Mouse (Mus musculus): ENCODE results near the gene Akap6. TPM values are rescaled to one million over a fixed set of nuclear protein-coding genes. Genes with fewer than 3 reads are reported as not detected.

Akap6 gene
- polyA plus RNA-seq, 1 experiment from 2014 or later: 27.2 TPM

GRCm38 (mm10) chr12:53144122-53144695, 445.0 kb downstream of the Akap6 start:
- 40% methylated on average over 6 of the region's 6 CpGs for WGBS
- no peak overlapping the region for H3K4me3 ChIP-seq
- H3K27ac ChIP-seq (replicated peaks): peak overlapping the region; percentile 38; the same call in 1 of the 2 replicates

GRCm38 (mm10) chr12:53144760-53145159, 445.6 kb downstream of the Akap6 start:
- H3K4me3 ChIP-seq: no peak overlapping the region
- WGBS: 97% methylated on average over 10 of the region's 10 CpGs

More at GRCm38 (mm10) chr12:53144122-53144695, 445.0 kb downstream of the Akap6 start:
- Histone ChIP-seq H3K9me3 (no peaks in the 10 kb centered on the region), H3K4me2 (no peak overlapping the region), H3K4me1 (replicated peaks) (peaks cover 19% of the 10 kb centered on the region), H3K36me3 (peaks cover 36% of the 10 kb centered on the region), H3K27me3 (no peaks in the 10 kb centered on the region), H3K9ac (no peak overlapping the region)
- ATAC-seq (ENCODE audit: low read depth): no peak

GRCm38 (mm10) chr12:53145516-53145915, 446.3 kb downstream of the Akap6 start:
- no peak overlapping the region for H3K27ac ChIP-seq (replicated peaks)

More at GRCm38 (mm10) chr12:53144760-53145159, 445.6 kb downstream of the Akap6 start:
- H3K36me3 ChIP-seq: peaks cover 35% of the 10 kb centered on the region
- no peak overlapping the region for H3K4me2 ChIP-seq
- no peaks in the 10 kb centered on the region for H3K9me3 ChIP-seq
- H3K4me1 ChIP-seq (replicated peaks): peaks cover 19% of the 10 kb centered on the region
- no peaks in the 10 kb centered on the region for H3K27me3 ChIP-seq
- H3K9ac ChIP-seq: no peak overlapping the region
- peak overlapping the region; percentile 38; the same call in 1 of the 2 replicates for H3K27ac ChIP-seq (replicated peaks)
- 0 out of 2 replicates have a peak, but pooled peaks have one; percentile 26 for ATAC-seq (ENCODE audit: low read depth)

GRCm38 (mm10) chr12:53146460-53147050, 447.4 kb downstream of the Akap6 start:
- peak; percentile 84 for ATAC-seq (ENCODE audit: low read depth)
- no peak overlapping the region for H3K9ac ChIP-seq
- H3K27me3 ChIP-seq: no peaks in the 10 kb centered on the region
- no peak overlapping the region for H3K27ac ChIP-seq (replicated peaks)
- WGBS: 51% methylated on average over 11 of the region's 11 CpGs
- H3K4me1 ChIP-seq (replicated peaks): peaks cover 19% of the 10 kb centered on the region
- no peaks in the 10 kb centered on the region for H3K9me3 ChIP-seq
- H3K4me3 ChIP-seq: no peak overlapping the region
- no peak overlapping the region for H3K4me2 ChIP-seq
- H3K36me3 ChIP-seq: peaks cover 23% of the 10 kb centered on the region

More at GRCm38 (mm10) chr12:53145516-53145915, 446.3 kb downstream of the Akap6 start:
- Histone ChIP-seq H3K4me1 (replicated peaks) (peaks cover 19% of the 10 kb centered on the region), H3K4me2 (no peak overlapping the region), H3K4me3 (no peak overlapping the region), H3K27me3 (no peaks in the 10 kb centered on the region), H3K9me3 (no peaks in the 10 kb centered on the region), H3K9ac (no peak overlapping the region), H3K36me3 (peaks cover 32% of the 10 kb centered on the region)
- 61% methylated on average over 4 of the region's 4 CpGs for WGBS
- no peak for ATAC-seq (ENCODE audit: low read depth)

GRCm38 (mm10) chr12:53147696-53148095, 448.5 kb downstream of the Akap6 start:
- no peak for ATAC-seq (ENCODE audit: low read depth)
- peaks cover 12% of the 10 kb centered on the region for H3K36me3 ChIP-seq
- WGBS: 82% methylated on average over 11 of the region's 11 CpGs
- no peak overlapping the region for H3K4me2 ChIP-seq
- H3K9me3 ChIP-seq: no peaks in the 10 kb centered on the region
- no peaks in the 10 kb centered on the region for H3K27me3 ChIP-seq
- peaks cover 19% of the 10 kb centered on the region for H3K4me1 ChIP-seq (replicated peaks)
- H3K9ac ChIP-seq: no peak overlapping the region
- H3K4me3 ChIP-seq: no peak overlapping the region
- H3K27ac ChIP-seq (replicated peaks): no peak overlapping the region

GRCm38 (mm10) chr12:53168189-53169003, 469.2 kb downstream of the Akap6 start:
- 88% methylated on average over 8 of the region's 8 CpGs for WGBS

GRCm38 (mm10) chr12:53191435-53191834, 492.3 kb downstream of the Akap6 start:
- no peak for ATAC-seq (ENCODE audit: low read depth)
- Histone ChIP-seq H3K9ac (no peak overlapping the region), H3K4me2 (no peak overlapping the region), H3K27me3 (no peaks in the 10 kb centered on the region), H3K36me3 (no peaks in the 10 kb centered on the region), H3K4me3 (no peak overlapping the region), H3K9me3 (no peaks in the 10 kb centered on the region), H3K4me1 (replicated peaks) (peaks cover 11% of the 10 kb centered on the region; the same call in 1 of the 2 replicates), H3K27ac (replicated peaks) (no peak overlapping the region)
- WGBS: 87% methylated on average over 7 of the region's 7 CpGs

More at GRCm38 (mm10) chr12:53168189-53169003, 469.2 kb downstream of the Akap6 start:
- ATAC-seq (ENCODE audit: low read depth): no peak
- Histone ChIP-seq H3K9me3 (no peaks in the 10 kb centered on the region), H3K36me3 (no peaks in the 10 kb centered on the region), H3K27ac (replicated peaks) (no peak overlapping the region), H3K9ac (no peak overlapping the region), H3K27me3 (no peaks in the 10 kb centered on the region), H3K4me1 (replicated peaks) (no peaks in the 10 kb centered on the region), H3K4me2 (no peak overlapping the region), H3K4me3 (no peak overlapping the region)

GRCm38 (mm10) chr12:53193664-53194063, 494.5 kb downstream of the Akap6 start:
- ATAC-seq (ENCODE audit: low read depth): no peak
- Histone ChIP-seq H3K27me3 (no peaks in the 10 kb centered on the region), H3K36me3 (no peaks in the 10 kb centered on the region), H3K4me1 (replicated peaks) (peaks cover 11% of the 10 kb centered on the region; the same call in 1 of the 2 replicates), H3K4me3 (no peak overlapping the region), H3K4me2 (no peak overlapping the region), H3K9me3 (no peaks in the 10 kb centered on the region), H3K9ac (no peak overlapping the region), H3K27ac (replicated peaks) (no peak overlapping the region)
- WGBS: 56% methylated on average over 5 of the region's 5 CpGs

Other genes with a start within 250 kb of the Akap6 start
- gene Arhgap5, start 195.4 kb upstream of the Akap6 start, polyA plus RNA-seq (2015; fragmentation: Nextera tagmentation; extraction: Ambion mirVana): 34.4 and 38.2 TPM in 2 replicates